Mouse (Mus musculus) forebrain, embryonic 12.5 days (tissue): ENCODE data around the gene Dnajb2. TPM values are rescaled to one million over a fixed set of nuclear protein-coding genes. Genes with fewer than 3 reads are reported as not detected.
A peak's percentile ranks its signal among the peaks of the same experiment; 100 is the strongest.

Experiments used
- ATAC-seq: fragments of 200-750 bp; cut with Nextera tagmentation; 2 replicates; pipeline ENCODE4 v1.8.0; 2017; ENCODE audit warnings: moderate TSS enrichment; ENCODE audit not compliant: low FRiP score
- H3K27ac ChIP-seq: fragments of 300-500 bp; sonication (generic); 2 replicates; pipeline ENCODE4 v1.5.1; 2016; ENCODE audit warnings: mild to moderate bottlenecking
- H3K27me3 ChIP-seq: fragments of 300-500 bp; sonication (generic); 2 replicates; pipeline ENCODE4 v1.6.1; 2016; ENCODE audit warnings: mild to moderate bottlenecking
- H3K36me3 ChIP-seq: fragments of 300-500 bp; sonication (generic); replicated peaks from 2 replicates; pipeline ENCODE4 v1.6.1; 2016; ENCODE audit warnings: mild to moderate bottlenecking
- H3K4me1 ChIP-seq: fragments of 300-500 bp; sonication (generic); 2 replicates; pipeline ENCODE4 v1.6.1; 2016
- H3K4me2 ChIP-seq: fragments of 300-500 bp; sonication (generic); 2 replicates; pipeline ENCODE4 v1.6.1; 2016; ENCODE audit warnings: mild to moderate bottlenecking, moderate library complexity
- H3K4me3 ChIP-seq: fragments of 300-500 bp; sonication (generic); replicated peaks from 2 replicates; pipeline ENCODE4 v1.5.1; 2016; ENCODE audit warnings: mild to moderate bottlenecking
- H3K9ac ChIP-seq: fragments of 300-500 bp; sonication (generic); 2 replicates; pipeline ENCODE4 v1.6.1; 2016; ENCODE audit warnings: mild to moderate bottlenecking
- H3K9me3 ChIP-seq: fragments of 300-500 bp; sonication (generic); 2 replicates; pipeline ENCODE4 v1.6.1; 2016
- WGBS: fragments of 180-500 bp; shearing (Covaris S2); methylation state at CpG from one replicate; pipeline ENCODE4 v1.1.7; 2016; 5-methylcytosine and 5-hydroxymethylcytosine counted together
- polyA plus RNA-seq: library from polyadenylated mRNA; unstranded; fragments of >200 nt; fragmentation: Nextera tagmentation; extraction: Ambion mirVana; gene quantifications from 2 replicates; pipeline ENCODE4 v1.2.1, GENCODE M21; 2016

Dnajb2 gene
- polyA plus RNA-seq, 1 experiment from 2014 or later: 41.5 TPM

DNA sequence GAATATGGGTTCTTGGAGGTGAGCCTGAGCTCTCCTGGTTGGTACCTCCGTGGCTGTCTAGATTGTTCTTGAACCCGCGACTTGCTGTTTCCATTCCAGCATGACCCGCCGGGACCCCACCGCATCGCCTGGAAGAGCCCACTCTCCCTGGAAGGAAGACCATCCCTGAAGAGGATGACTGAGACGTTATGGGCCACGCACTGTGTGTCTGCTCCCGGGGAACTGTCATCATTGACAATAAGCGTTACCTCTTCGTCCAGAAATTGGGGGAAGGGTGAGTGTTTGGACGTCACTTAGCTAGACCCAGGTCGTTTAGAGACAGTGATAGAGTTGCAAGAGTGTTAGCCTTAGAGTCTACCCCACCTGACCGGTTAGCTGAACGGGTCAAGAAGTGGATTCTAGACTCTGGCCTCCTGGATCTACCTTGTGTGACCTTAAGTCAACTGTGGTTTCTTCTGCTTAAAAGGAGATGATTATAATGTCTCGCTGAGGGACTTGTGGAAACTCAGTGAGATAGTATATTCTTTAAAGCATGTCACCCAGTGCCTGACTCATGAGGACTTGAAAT is 25.0 kb upstream of the Dnajb2 start:
- ATAC-seq: 0 out of 2 replicates have a peak, but pooled peaks have one; percentile 3
- WGBS: 11% methylated on average over 17 of the region's 17 CpGs

DNA sequence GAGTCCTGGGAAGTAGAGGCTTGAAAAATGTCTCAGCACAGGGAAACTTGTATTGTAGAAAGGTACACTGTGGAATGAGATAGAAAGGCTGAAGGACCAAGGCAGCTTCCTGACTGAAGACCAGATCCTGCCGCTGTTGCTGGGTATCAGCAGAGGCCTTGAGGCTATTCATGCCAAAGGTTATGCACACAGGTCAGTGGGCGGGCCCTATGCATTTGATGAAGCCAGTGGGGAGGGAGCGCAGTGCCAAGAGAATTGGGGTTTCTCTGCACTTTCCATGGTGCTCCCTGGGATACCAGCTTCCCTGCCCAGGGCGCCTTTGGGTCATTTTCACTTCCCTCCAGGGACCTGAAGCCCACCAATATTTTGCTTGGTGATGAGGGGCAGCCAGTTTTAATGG is 23.7 kb upstream of the Dnajb2 start:
- 89% methylated on average over 4 of the region's 4 CpGs for WGBS
- Histone ChIP-seq H3K9me3 (no peaks in the 10 kb centered on the region), H3K4me2 (no peak overlapping the region), H3K9ac (no peak overlapping the region; the same call in 1 of the 2 replicates), H3K27me3 (peaks cover 28% of the 10 kb centered on the region), H3K4me3 (no peak overlapping the region), H3K27ac (no peak overlapping the region), H3K4me1 (peaks cover 39% of the 10 kb centered on the region), H3K36me3 (peaks cover 41% of the 10 kb centered on the region)
- ATAC-seq: no peak

More for the DNA sequence above, 25.0 kb upstream of the Dnajb2 start:
- peaks cover 14% of the 10 kb centered on the region for H3K27me3 ChIP-seq
- peak overlapping the region; percentile 74 for H3K4me3 ChIP-seq
- peak overlapping the region; percentile 96 for H3K4me2 ChIP-seq
- peaks cover 41% of the 10 kb centered on the region for H3K36me3 ChIP-seq
- no peaks in the 10 kb centered on the region for H3K9me3 ChIP-seq
- no peak overlapping the region for H3K27ac ChIP-seq
- H3K9ac ChIP-seq: peak overlapping the region; percentile 81
- peaks cover 39% of the 10 kb centered on the region for H3K4me1 ChIP-seq

DNA sequence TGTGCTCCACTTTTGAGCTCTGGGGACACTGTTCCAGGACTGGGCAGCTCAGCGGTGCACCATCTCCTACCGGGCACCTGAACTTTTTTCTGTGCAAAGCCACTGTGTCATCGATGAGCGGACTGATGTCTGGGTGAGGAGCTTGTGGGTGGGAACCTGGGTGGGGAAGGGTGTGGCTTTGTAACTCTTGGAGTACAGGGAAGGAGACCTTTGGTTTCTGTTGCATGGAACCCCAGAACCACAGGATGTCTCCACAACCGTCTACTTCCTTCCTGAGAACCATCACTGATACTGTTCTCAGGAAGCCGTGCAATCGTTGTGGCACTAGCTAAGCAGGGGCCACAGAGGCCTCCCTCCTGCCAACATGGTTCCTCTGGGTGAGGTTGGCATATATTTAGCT is 23.1 kb upstream of the Dnajb2 start:
- Histone ChIP-seq H3K4me1 (peaks cover 40% of the 10 kb centered on the region), H3K4me2 (no peak overlapping the region), H3K4me3 (no peak overlapping the region), H3K27me3 (peaks cover 33% of the 10 kb centered on the region), H3K9ac (no peak overlapping the region), H3K27ac (no peak overlapping the region), H3K36me3 (peaks cover 41% of the 10 kb centered on the region), H3K9me3 (no peaks in the 10 kb centered on the region)
- ATAC-seq: no peak
- 91% methylated on average over 7 of the region's 7 CpGs for WGBS

DNA sequence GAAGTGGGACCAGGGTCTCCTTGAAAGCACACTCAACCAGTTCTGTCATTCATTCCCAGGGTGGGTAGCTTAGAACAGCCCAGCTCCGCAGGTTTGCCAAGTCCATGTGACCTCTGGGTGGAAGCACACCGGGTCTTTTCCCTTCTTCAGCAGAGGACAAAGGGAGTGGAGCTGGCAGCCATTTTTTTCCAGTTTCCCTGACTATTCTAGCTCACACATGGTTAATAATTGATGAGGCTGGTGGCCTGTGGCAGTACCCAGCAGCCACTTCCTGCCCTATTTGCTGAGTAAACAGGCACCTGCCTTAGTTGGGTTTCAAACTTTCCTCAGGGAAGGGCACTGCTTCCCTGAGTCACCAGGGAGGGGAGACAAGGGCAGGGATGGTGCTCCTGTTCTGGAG is 21.8 kb upstream of the Dnajb2 start:
- Histone ChIP-seq H3K4me3 (no peak overlapping the region), H3K4me1 (peaks cover 42% of the 10 kb centered on the region), H3K4me2 (no peak overlapping the region), H3K9ac (no peak overlapping the region), H3K36me3 (peaks cover 41% of the 10 kb centered on the region), H3K27me3 (peaks cover 41% of the 10 kb centered on the region), H3K9me3 (no peaks in the 10 kb centered on the region), H3K27ac (no peak overlapping the region)
- no peak for ATAC-seq
- 78% methylated on average over 2 of the region's 2 CpGs for WGBS

DNA sequence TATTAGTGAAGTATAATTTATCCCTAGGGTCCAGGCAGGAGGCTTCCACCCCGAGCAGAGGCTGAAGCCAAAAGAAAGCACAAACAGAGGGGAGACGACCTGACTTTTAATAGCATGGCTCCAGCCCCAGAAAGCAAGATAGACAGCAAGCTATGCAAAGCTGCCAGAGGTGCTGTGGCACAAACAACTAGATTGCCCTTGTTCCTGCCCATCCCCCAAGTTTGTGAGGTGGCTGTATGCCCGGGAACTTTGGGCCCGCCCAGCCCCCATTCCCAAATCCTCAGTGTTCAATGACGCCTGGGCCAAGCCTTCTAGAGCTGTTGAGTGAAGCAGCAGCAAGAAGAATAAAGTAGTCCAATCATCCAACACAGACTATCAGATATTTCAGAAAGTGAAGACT is 21.3 kb upstream of the Dnajb2 start:
- peaks cover 42% of the 10 kb centered on the region for H3K4me1 ChIP-seq
- H3K36me3 ChIP-seq: peaks cover 41% of the 10 kb centered on the region
- ATAC-seq: no peak
- no peak overlapping the region for H3K9ac ChIP-seq
- H3K27me3 ChIP-seq: peaks cover 42% of the 10 kb centered on the region
- no peaks in the 10 kb centered on the region for H3K9me3 ChIP-seq
- H3K4me3 ChIP-seq: no peak overlapping the region
- H3K4me2 ChIP-seq: no peak overlapping the region
- 78% methylated on average over 5 of the region's 5 CpGs for WGBS
- no peak overlapping the region for H3K27ac ChIP-seq

DNA sequence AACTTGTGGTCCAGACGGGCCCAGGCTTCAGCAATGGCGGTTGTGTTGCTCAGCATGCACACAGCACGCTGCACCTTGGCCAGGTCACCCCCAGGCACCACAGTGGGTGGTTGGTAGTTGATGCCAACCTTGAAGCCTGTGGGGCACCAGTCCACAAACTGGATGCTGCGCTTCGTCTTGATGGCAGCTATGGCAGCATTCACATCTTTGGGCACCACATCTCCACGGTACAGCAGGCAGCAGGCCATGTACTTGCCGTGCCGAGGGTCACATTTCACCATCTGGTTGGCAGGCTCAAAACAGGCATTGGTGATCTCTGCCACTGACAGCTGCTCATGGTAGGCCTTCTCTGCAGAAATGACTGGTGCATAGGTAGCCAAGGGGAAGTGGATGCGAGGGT is 20.4 kb upstream of the Dnajb2 start:
- Histone ChIP-seq H3K4me2 (no peak overlapping the region), H3K27ac (no peak overlapping the region), H3K36me3 (peaks cover 41% of the 10 kb centered on the region), H3K9me3 (no peaks in the 10 kb centered on the region), H3K27me3 (peaks cover 51% of the 10 kb centered on the region), H3K4me1 (peaks cover 37% of the 10 kb centered on the region), H3K9ac (no peak overlapping the region), H3K4me3 (no peak overlapping the region)
- ATAC-seq: no peak
- WGBS: 94% methylated on average over 9 of the region's 9 CpGs

DNA sequence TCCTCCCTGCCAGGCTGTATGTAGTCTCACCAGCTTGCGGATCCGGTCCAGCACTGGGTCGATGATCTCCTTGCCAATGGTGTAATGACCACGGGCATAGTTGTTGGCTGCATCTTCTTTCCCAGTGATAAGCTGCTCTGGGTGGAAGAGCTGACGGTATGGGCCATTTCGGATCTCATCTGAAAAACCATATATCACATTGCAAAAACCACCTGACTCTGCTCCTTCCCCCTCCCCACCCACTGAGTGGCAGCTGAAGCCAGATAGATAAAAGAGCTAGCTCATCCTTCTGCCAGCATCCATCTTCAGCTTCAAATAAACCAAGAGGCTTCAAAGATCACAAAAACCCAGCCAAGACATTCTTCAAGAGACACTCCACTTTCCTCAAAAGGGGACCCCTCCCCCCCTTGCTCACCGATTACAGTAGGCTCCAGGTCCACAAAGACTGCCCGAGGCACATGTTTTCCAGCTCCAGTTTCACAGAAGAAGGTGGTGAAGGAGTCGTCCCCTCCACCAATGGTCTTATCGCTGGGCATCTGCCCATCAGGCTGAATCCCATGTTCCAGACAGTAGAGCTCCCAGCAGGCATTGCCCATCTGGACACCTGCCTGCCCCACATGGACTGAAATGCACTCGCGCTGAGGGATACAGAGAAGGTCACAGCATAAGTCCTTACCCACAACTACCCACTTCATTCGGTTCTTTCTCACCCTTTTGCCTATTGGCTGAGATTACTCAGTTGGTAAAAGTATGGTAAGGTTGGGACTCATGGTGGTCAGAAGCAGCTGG is 19.2 kb upstream of the Dnajb2 start:
- no peaks in the 10 kb centered on the region for H3K9me3 ChIP-seq
- H3K36me3 ChIP-seq: peaks cover 39% of the 10 kb centered on the region
- H3K9ac ChIP-seq: no peak overlapping the region
- no peak overlapping the region for H3K4me3 ChIP-seq
- no peak for ATAC-seq
- no peak overlapping the region for H3K4me2 ChIP-seq
- no peak overlapping the region for H3K27ac ChIP-seq
- WGBS: 85% methylated on average over 13 of the region's 13 CpGs
- peaks cover 63% of the 10 kb centered on the region for H3K27me3 ChIP-seq
- peaks cover 28% of the 10 kb centered on the region for H3K4me1 ChIP-seq

DNA sequence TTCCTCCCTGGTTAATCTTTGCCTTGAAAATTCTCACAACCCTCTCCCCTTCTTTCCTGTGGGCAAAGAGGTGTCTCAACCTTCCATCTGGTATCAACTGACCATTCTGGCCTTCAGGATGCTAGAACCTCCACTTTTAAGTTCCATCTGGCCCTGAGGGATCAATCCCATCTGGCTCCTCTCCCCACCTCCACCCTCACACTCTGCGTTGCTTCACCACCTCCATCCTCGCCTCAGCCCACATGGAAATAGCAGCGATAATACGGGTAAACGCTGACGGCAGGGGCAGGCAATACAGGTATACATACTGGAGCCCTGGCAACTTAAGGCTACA is 18.3 kb upstream of the Dnajb2 start:
- peak overlapping the region; percentile 91 for H3K4me2 ChIP-seq
- no peak overlapping the region for H3K27ac ChIP-seq
- peaks cover 19% of the 10 kb centered on the region for H3K4me1 ChIP-seq
- H3K27me3 ChIP-seq: peaks cover 72% of the 10 kb centered on the region
- no peak overlapping the region for H3K9ac ChIP-seq
- H3K4me3 ChIP-seq: no peak overlapping the region; the same call in 1 of the 2 replicates
- peaks cover 32% of the 10 kb centered on the region for H3K36me3 ChIP-seq
- 1% methylated on average over 6 of the region's 6 CpGs for WGBS
- ATAC-seq: no peak
- H3K9me3 ChIP-seq: no peaks in the 10 kb centered on the region

DNA sequence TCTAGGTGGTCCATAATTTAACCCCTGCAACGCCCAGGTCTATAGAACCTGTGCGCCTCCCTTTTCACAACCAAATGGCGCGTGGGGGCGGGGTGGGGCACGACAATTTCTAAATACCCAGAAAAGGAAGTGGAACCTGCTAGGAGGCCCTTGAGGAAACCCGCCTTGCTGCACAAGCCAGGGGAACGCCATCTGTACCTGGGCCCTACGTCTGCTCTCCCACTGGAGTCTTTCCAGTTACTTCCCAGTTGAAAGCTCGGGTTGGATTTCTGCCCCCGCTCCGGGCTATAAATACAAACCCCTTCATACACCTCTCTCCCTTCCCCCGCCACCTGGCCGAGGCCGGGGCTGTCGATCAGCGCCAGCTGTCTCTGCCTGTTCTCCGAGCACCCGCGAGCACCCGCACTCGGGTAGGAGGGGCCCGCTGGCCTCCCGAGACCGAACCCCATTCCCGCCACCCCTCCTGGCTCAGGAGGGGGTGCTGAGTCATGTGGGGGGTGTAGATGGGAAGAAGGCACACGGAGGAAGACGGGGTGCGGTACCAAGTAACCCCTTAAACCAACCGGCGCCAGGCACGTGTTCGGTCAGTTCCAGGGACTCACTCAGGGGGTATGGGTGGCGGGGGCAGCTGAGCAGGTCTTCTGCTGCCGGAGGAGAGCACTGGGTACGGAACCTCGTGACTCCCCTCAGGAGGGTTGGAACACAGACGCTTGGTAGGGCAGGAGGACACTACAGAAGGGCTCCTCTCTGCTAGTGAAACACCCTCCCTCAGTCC is 17.8 kb upstream of the Dnajb2 start:
- peaks cover 76% of the 10 kb centered on the region for H3K27me3 ChIP-seq
- peak overlapping the region; percentile 47; the same call in 1 of the 2 replicates for H3K9ac ChIP-seq
- 2% methylated on average over 38 of the region's 38 CpGs for WGBS

DNA sequence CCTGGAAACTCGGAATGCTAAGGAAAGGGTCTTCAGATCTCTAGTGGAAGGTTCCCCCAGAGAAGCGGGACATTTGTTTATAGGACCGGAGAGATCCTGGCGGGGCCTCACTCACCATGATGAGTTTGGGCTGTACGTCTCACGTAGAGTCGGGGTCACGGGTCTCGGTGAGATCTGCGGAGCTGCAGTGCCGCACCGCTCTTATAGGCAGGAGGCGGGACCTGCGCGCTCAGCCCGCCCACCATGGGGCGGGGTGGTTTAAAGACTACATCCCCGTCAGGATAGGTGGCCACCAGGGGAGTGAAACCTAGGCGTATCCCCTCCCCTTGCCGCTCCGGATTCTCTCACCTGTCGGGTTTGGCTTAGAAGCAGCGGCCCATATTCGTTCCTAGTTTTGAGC is 17.1 kb upstream of the Dnajb2 start:
- Histone ChIP-seq H3K9me3 (no peaks in the 10 kb centered on the region), H3K27me3 (peaks cover 80% of the 10 kb centered on the region), H3K9ac (peak overlapping the region; percentile 47), H3K4me3 (peak overlapping the region; percentile 50), H3K27ac (no peak overlapping the region), H3K4me1 (peaks cover 17% of the 10 kb centered on the region), H3K36me3 (peaks cover 20% of the 10 kb centered on the region), H3K4me2 (peak overlapping the region; percentile 91)
- ATAC-seq: peak; percentile 87
- under 1% methylated on average over 24 of the region's 24 CpGs for WGBS

More for the DNA sequence above, 17.8 kb upstream of the Dnajb2 start:
- Histone ChIP-seq H3K4me3 (peak overlapping the region; percentile 50), H3K4me2 (peak overlapping the region; percentile 91), H3K36me3 (peaks cover 26% of the 10 kb centered on the region), H3K4me1 (peaks cover 17% of the 10 kb centered on the region), H3K27ac (no peak overlapping the region), H3K9me3 (no peaks in the 10 kb centered on the region)
- peak; percentile 48 for ATAC-seq

DNA sequence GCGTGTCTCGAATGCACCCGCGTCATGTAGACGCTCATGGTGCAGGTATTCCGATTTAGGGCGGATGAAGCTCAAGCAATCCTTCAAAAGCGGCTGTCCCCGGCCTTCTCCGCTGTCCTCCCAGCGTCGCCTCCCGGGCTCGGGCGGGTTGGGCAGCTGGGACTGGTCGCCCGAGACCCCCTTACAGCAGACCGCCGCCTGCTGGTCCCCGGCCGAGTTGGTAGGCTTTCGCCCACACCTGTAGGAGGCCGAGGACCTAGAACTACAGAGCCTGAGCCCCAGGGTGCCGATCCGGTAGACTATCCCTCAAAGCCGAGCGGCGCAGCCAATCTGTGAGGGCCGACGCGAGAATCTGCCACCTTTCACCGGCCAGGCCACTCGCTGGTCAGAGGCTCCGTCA is 16.7 kb upstream of the Dnajb2 start, which contains the start of gene Tuba4a:
Tuba4a (minus strand) TSS at position 335 of the 400 bp plus-strand sequence.
- no peaks in the 10 kb centered on the region for H3K9me3 ChIP-seq
- H3K9ac ChIP-seq: peak within 1 kb of the TSS; percentile 47
- under 1% methylated on average over 33 of the region's 34 CpGs for WGBS
- ATAC-seq: peak; percentile 55; the same call in 1 of the 2 replicates
- H3K27me3 ChIP-seq: peaks cover 80% of the 10 kb centered on the region
- peak within 1 kb of the TSS; percentile 91 for H3K4me2 ChIP-seq
- no peak within 1 kb of the TSS for H3K27ac ChIP-seq
- peaks cover 15% of the 10 kb centered on the region for H3K36me3 ChIP-seq
- peaks cover 17% of the 10 kb centered on the region for H3K4me1 ChIP-seq
- peak within 1 kb of the TSS; percentile 50 for H3K4me3 ChIP-seq

DNA sequence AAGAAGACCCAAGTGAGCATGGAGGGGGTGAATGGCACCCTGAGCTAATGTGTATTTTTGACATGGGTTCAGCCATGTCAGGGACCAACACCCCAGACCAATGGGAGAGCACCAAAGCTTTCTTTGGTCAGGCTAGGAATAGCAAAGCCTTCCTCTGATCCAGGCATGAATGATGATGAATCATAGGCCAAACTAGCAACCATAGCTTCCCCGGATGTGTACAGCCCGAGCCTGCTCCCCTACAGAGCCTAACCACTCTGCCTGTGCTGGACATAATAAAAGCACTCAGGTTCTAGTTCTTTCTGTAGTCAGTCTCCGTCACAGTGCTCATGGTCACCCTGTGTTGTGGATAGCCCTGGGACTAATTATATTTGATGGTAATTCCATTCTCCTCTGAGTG is 14.7 kb upstream of the Dnajb2 start:
- Histone ChIP-seq H3K27me3 (peaks cover 75% of the 10 kb centered on the region), H3K27ac (no peak overlapping the region), H3K9me3 (no peaks in the 10 kb centered on the region), H3K9ac (no peak overlapping the region), H3K4me3 (no peak overlapping the region), H3K4me1 (peaks cover 17% of the 10 kb centered on the region), H3K4me2 (no peak overlapping the region), H3K36me3 (no peaks in the 10 kb centered on the region)
- 81% methylated on average over 3 of the region's 3 CpGs for WGBS
- no peak for ATAC-seq
